Mouse (Mus musculus) forebrain, embryonic 14.5 days (tissue): ENCODE measurements around the gene Cgref1. TPM values are rescaled to one million over a fixed set of nuclear protein-coding genes. Genes with fewer than 3 reads are reported as not detected.

Experiments
- ATAC-seq: fragments of 200-750 bp; cut with Nextera tagmentation; 2 replicates; pipeline ENCODE4 v1.8.0; 2017; ENCODE audit warnings: mild to moderate bottlenecking, moderate library complexity
- DNase-seq: peaks from one replicate; pipeline ENCODE4 v3.0.0-alpha.2; 2015; ENCODE audit warnings: low spot score
- H3K27ac ChIP-seq: fragments of 300-500 bp; sonication (generic); 2 replicates; pipeline ENCODE4 v1.5.1; 2014; ENCODE audit warnings: low read depth, mild to moderate bottlenecking, control low read depth, low read length, moderate library complexity
- H3K27me3 ChIP-seq: fragments of 300-500 bp; sonication (generic); replicated peaks from 2 replicates; pipeline ENCODE4 v1.6.1; 2014; ENCODE audit warnings: low read length, control low read depth, mixed read lengths; ENCODE audit not compliant: control insufficient read depth, insufficient read depth
- H3K36me3 ChIP-seq: fragments of 300-500 bp; sonication (generic); 2 replicates; pipeline ENCODE4 v1.6.1; 2014; ENCODE audit warnings: low read length, control low read depth; ENCODE audit not compliant: control insufficient read depth, insufficient read depth
- H3K4me1 ChIP-seq: fragments of 300-500 bp; sonication (generic); 2 replicates; pipeline ENCODE4 v1.6.1; 2014; ENCODE audit warnings: antibody characterized with exemption, low read length, control low read depth; ENCODE audit not compliant: control insufficient read depth, insufficient read depth
- H3K4me2 ChIP-seq: fragments of 300-500 bp; sonication (generic); 2 replicates; pipeline ENCODE4 v1.6.1; 2014; ENCODE audit warnings: mild to moderate bottlenecking, control low read depth, low read length
- H3K4me3 ChIP-seq: fragments of 300-500 bp; sonication (generic); 2 replicates; pipeline ENCODE4 v1.5.1; 2014; ENCODE audit warnings: low read depth, low read length, control low read depth
- H3K9ac ChIP-seq: fragments of 300-500 bp; sonication (generic); 2 replicates; pipeline ENCODE4 v1.6.1; 2014; ENCODE audit warnings: mild to moderate bottlenecking, low read length, control low read depth, moderate library complexity
- H3K9me3 ChIP-seq: fragments of 300-500 bp; sonication (generic); replicated peaks from 2 replicates; pipeline ENCODE4 v1.6.1; 2016; ENCODE audit warnings: low read length, control low read depth, mixed read lengths; ENCODE audit not compliant: control insufficient read depth
- WGBS: fragments of 180-500 bp; shearing (Covaris S2); extraction: QIAGEN DNeasy Blood & Tissue Kit; methylation state at CpG from one replicate; pipeline ENCODE4 v1.1.7; 2014; 5-methylcytosine and 5-hydroxymethylcytosine counted together
- polyA plus RNA-seq: library from polyadenylated mRNA; unstranded; fragments of >200 nt; fragmentation: Nextera tagmentation; extraction: Ambion mirVana; gene quantifications from 2 replicates; pipeline ENCODE4 v1.2.1, GENCODE M21; 2014

Cgref1 gene
- polyA plus RNA-seq, 1 experiment from 2014 or later = 21.4 TPM

GRCm38 (mm10) chr5:30963916-30964315 lies 18.5 kb upstream of the Cgref1 start:
- H3K9me3 ChIP-seq = no peaks in the 10 kb centered on the region
- H3K4me2 ChIP-seq = no peak overlapping the region
- DNase-seq (no peak), ATAC-seq (no peak)
- no peak overlapping the region for H3K4me3 ChIP-seq
- H3K4me1 ChIP-seq = peaks cover 6% of the 10 kb centered on the region
- 81% methylated on average over 3 of the region's 3 CpGs for WGBS
- H3K36me3 ChIP-seq = no peaks in the 10 kb centered on the region
- H3K27me3 ChIP-seq = no peaks in the 10 kb centered on the region
- no peak overlapping the region for H3K27ac ChIP-seq
- no peak overlapping the region for H3K9ac ChIP-seq

- Histone ChIP-seq H3K4me3 (no peak overlapping the region), H3K9ac (no peak overlapping the region), H3K27me3 (no peaks in the 10 kb centered on the region), H3K9me3 (no peaks in the 10 kb centered on the region), H3K4me2 (no peak overlapping the region), H3K36me3 (peaks cover 14% of the 10 kb centered on the region), H3K27ac (no peak overlapping the region), H3K4me1 (peaks cover 22% of the 10 kb centered on the region)
- ATAC-seq = no peak
- no peak for DNase-seq
- WGBS = 80% methylated on average over 10 of the region's 10 CpGs
These were observed 16.4 kb upstream of the Cgref1 start for GRCm38 (mm10) chr5:30961545-30962505.

GRCm38 (mm10) chr5:30960814-30961213 lies 15.4 kb upstream of the Cgref1 start:
- no peak overlapping the region; the same call in 1 of the 2 replicates for H3K9ac ChIP-seq
- no peak overlapping the region for H3K27ac ChIP-seq
- H3K9me3 ChIP-seq = no peaks in the 10 kb centered on the region
- no peak for DNase-seq
- 92% methylated on average over 2 of the region's 2 CpGs for WGBS
- H3K4me2 ChIP-seq = peak overlapping the region; percentile 89
- peaks cover 18% of the 10 kb centered on the region for H3K36me3 ChIP-seq
- no peaks in the 10 kb centered on the region for H3K27me3 ChIP-seq
- H3K4me3 ChIP-seq = peak overlapping the region; percentile 87; the same call in 1 of the 2 replicates
- no peak for ATAC-seq
- peaks cover 22% of the 10 kb centered on the region for H3K4me1 ChIP-seq

GRCm38 (mm10) chr5:30959966-30960501 lies 14.6 kb upstream of the Cgref1 start, which contains the start of gene Preb:
TSS of gene Preb (minus strand) at chr5:30960361.
- DNase-seq = peak; percentile 99
- under 1% methylated on average over 56 of the region's 56 CpGs for WGBS
- H3K9ac ChIP-seq = peak within 1 kb of the TSS; percentile 91
- ATAC-seq = peak; percentile 98
- H3K27me3 ChIP-seq = no peaks in the 10 kb centered on the region
- no peaks in the 10 kb centered on the region for H3K9me3 ChIP-seq
- H3K4me2 ChIP-seq = peak within 1 kb of the TSS; percentile 89
- H3K4me3 ChIP-seq = peak within 1 kb of the TSS; percentile 87
- peaks cover 22% of the 10 kb centered on the region for H3K4me1 ChIP-seq
- H3K36me3 ChIP-seq = peaks cover 26% of the 10 kb centered on the region
- H3K27ac ChIP-seq = peak within 1 kb of the TSS; percentile 82

GRCm38 (mm10) chr5:30959198-30959854 lies 13.9 kb upstream of the Cgref1 start:
- WGBS = 43% methylated on average over 19 of the region's 19 CpGs
- Histone ChIP-seq H3K27ac (peak overlapping the region; percentile 82; the same call in 1 of the 2 replicates), H3K9me3 (no peaks in the 10 kb centered on the region), H3K4me1 (peaks cover 22% of the 10 kb centered on the region), H3K4me3 (peak overlapping the region; percentile 87), H3K36me3 (peaks cover 33% of the 10 kb centered on the region), H3K4me2 (peak overlapping the region; percentile 89), H3K27me3 (no peaks in the 10 kb centered on the region), H3K9ac (peak overlapping the region; percentile 91)
- ATAC-seq (no peak), DNase-seq (no peak)

GRCm38 (mm10) chr5:30957891-30958290 lies 12.5 kb upstream of the Cgref1 start:
- no peaks in the 10 kb centered on the region for H3K27me3 ChIP-seq
- no peaks in the 10 kb centered on the region for H3K9me3 ChIP-seq
- H3K4me1 ChIP-seq = peaks cover 22% of the 10 kb centered on the region
- DNase-seq (no peak), ATAC-seq (no peak)
- H3K4me3 ChIP-seq = no peak overlapping the region
- WGBS = 94% methylated on average over 6 of the region's 6 CpGs
- H3K27ac ChIP-seq = no peak overlapping the region
- H3K36me3 ChIP-seq = peaks cover 47% of the 10 kb centered on the region
- H3K4me2 ChIP-seq = no peak overlapping the region
- no peak overlapping the region for H3K9ac ChIP-seq

- H3K4me3 ChIP-seq = no peak overlapping the region
- WGBS = 93% methylated on average over 6 of the region's 6 CpGs
- no peak for ATAC-seq
These were observed 10.4 kb upstream of the Cgref1 start for GRCm38 (mm10) chr5:30955751-30956150.

GRCm38 (mm10) chr5:30954556-30954955 lies 9.2 kb upstream of the Cgref1 start:
- 97% methylated on average over 9 of the region's 9 CpGs for WGBS
- Histone ChIP-seq H3K9ac (no peak overlapping the region), H3K27me3 (no peaks in the 10 kb centered on the region), H3K27ac (no peak overlapping the region), H3K9me3 (no peaks in the 10 kb centered on the region), H3K4me1 (peaks cover 28% of the 10 kb centered on the region), H3K36me3 (peaks cover 57% of the 10 kb centered on the region), H3K4me3 (no peak overlapping the region), H3K4me2 (no peak overlapping the region)
- DNase-seq (no peak), ATAC-seq (no peak)

More at GRCm38 (mm10) chr5:30955751-30956150, 10.4 kb upstream of the Cgref1 start:
- peaks cover 57% of the 10 kb centered on the region for H3K36me3 ChIP-seq
- no peaks in the 10 kb centered on the region for H3K27me3 ChIP-seq
- H3K9me3 ChIP-seq = no peaks in the 10 kb centered on the region
- H3K27ac ChIP-seq = no peak overlapping the region
- DNase-seq = no peak
- no peak overlapping the region for H3K4me2 ChIP-seq
- H3K9ac ChIP-seq = no peak overlapping the region
- peaks cover 22% of the 10 kb centered on the region for H3K4me1 ChIP-seq
